Mouse (Mus musculus) regulatory T cell (primary cell): ENCODE results near the gene Slc2a13.

Experiments used
- in situ Hi-C: fragments of 300-600 bp; cut with MboI, MseI; formaldehyde crosslinking; loops from one replicate; pipeline ENCODE4 v1.15.1; 2025; ENCODE audit warnings: high pct_unique_total_duplicates

Gene Slc2a13

DNA sequence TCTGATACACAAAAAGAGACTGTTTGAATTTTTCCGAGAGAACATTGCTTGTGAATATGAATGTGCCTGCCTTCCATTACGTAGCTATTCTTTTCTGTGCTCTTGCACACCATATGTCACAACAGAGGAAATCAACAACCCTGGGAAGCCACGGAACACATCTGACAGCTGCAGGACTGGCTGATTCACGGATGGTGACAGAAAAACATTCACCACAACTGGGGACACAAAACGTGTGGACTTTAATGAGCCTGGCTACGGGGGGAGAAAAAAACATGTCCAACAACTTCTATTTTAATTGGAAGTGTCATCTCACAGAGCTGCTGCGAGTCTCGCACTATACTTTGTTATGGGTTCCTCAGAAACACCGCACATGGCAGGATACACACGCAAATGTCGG, 196.0 kb downstream of the Slc2a13 start:
- in situ Hi-C loops, result no loop called here

DNA sequence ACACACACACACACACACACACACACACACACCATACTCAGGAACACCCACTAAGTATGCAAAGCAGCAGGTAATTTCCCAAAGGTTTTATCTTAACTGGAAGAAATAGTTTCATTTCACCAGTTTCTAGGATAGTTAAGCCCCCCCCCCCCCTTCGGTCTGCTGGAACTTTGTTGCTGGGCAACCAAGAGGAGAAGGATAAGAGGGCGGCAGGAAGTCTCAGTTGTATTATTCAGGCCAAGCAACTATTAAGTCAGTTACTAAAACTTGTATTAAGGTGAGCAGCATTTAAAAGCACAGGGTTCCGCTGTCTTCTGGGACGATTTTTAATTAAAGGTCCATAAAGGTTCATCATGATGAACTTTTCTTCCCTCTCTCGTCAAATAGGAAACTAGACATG, 198.6 kb downstream of the Slc2a13 start:
- in situ Hi-C loops, result no loop called here

DNA sequence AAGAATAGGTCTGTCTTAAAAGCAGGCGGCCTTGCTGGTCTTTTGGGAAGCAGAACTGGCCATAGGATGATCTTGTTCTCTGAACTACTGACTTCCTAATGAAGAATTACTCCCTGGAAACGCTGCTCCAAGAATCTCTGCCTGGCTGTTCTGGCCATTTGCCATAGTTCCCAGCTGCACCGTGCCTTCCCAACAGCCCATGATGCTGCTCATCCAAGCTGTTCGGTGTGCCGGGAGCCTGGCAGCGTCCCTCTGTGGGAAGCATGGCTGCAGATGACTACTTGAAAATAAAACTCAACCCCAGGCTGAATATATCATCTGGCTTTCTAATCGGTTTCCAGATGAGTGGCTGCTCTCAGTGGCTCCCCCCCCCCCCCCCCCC, 199.9 kb downstream of the Slc2a13 start:
- in situ Hi-C loops, result no loop called here

GRCm38 (mm10) chr15:91372464-91373202, 200.4 kb downstream of the Slc2a13 start:
- in situ Hi-C loops, result no loop called here

DNA sequence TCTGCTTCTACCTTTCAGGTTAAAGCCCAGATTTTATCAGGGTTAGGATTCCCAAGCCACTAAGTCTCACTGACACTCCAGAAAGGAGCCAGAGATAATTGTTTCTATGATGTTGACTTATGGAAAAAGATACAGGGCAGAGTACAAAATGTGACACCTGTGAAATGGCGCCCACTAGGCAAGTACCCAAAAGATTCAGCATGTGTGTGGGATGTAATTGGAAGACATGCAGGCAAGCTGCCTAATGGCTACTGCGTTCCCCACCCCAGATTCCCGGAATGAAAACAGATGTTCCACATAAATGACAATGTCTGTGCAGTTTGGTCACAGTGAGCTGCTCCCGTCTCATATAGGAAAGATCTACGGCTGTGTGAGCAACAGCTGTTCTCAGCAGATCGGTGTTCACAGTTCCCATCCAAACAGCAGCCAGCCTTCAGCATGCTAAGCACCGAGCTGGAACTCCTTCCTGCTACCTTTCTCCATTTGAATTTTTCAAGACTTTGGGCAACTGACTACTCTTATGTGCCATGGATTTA, 201.1 kb downstream of the Slc2a13 start:
- in situ Hi-C loops, result no loop called here

- in situ Hi-C loops, result no loop called here
Measured at GRCm38 (mm10) chr15:91369736-91370449, 203.2 kb downstream of the Slc2a13 start.

- in situ Hi-C loops, result no loop called here
Measured at GRCm38 (mm10) chr15:91360495-91360894, 212.6 kb downstream of the Slc2a13 start.

DNA sequence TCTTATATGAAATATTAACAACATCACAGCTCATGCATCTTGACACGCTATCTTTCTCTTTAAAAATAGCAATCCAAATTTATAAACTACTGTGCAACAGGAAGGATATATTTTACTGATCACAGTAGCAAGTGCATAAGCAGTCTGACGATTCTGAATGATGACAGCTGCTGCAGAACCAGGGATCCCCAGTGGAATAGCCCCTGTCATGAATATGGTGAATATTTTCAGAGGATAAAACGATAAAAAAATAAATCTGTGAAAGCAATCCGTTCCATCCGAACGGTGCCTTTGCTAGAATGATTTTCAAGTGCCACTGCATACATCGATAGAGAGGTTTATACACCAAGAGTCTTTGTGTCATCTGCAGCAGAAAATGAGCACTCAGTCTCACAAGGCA, 222.1 kb downstream of the Slc2a13 start:
- in situ Hi-C loops, result no loop called here

DNA sequence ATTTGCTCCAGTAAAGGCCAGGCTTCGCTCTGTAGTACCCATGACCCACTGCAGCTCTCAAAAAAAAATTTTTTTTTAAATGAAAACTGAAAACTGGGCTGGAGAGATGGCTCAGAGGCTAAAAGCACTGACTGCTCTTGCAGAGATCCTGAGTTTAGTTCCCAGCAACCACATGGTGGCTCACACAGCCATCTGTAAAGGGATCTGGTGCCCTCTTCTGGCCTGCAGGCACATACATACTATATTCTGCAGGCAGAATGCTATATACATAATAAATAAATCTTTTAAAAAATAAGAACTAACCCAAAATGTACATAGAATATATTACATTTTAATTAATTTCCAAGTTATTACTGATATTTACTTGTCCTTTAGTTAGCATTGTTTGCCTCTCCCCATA, 234.7 kb downstream of the Slc2a13 start:
- in situ Hi-C loops, result no loop called here

- in situ Hi-C loops, result no loop called here
Measured at GRCm38 (mm10) chr15:91334416-91334900, 238.6 kb downstream of the Slc2a13 start.

GRCm38 (mm10) chr15:91327748-91328147, 245.3 kb downstream of the Slc2a13 start:
- in situ Hi-C loops, result no loop called here

DNA sequence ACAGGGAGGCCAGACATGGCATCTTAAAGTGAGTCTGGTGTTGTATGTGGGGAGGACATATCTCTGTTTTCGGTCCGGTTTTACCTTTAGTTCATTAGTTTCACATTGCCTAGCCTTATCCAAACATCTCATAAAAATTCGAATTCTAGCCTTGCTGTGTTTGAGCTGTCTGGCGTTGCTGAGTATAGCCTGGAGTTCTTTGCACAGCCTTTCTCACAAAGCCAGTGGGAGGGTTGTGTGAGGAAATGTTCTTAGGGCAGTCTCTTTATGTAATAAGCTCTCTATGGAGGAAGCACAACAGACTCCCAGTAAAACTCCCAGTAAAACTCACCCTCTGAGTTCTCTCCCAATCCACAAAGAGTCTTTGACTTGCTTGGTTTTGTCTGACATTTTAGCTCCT, 246.0 kb downstream of the Slc2a13 start:
- in situ Hi-C loops, result no loop called here

DNA sequence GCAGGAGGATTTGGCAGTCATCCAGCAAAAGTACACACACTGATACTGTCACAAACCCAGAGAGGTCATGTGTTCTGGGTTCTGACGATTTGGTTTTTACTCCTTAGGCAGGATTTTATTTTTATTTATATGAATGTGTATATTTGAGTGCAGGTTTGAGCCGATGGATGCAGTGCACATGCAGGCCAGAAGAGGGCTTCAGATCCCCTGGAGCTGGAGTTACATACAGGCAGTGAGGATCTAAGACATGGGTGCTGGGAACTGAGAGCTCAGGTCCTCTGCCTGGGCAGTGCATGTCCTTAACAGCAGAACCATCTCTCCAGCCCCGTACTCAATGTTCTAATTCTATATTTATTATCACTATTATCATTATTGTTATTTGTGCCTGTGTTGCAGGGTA, 253.7 kb downstream of the Slc2a13 start:
- in situ Hi-C loops, result no loop called here

DNA sequence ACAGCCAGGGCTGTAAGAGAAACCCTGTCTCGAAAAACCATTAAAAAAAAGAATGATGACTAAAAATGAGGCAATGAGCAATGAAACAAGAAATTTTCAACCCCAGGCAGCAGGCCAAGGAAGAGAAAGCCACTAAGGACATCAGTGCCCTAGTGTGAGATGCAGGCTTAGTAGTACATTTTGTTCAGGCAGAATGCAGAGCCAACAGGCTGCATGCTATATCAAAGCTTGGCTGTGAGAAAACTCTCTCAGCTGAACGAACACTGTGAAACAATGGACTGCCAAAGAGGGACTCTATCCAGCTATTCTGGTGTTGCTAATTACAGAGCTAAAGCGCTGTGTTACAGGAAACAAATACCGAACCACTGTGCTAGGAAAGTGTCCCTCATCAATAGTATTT, 256.1 kb downstream of the Slc2a13 start:
- in situ Hi-C loops, result no loop called here

- in situ Hi-C loops, result no loop called here
Measured at GRCm38 (mm10) chr15:91314402-91315318, 258.4 kb downstream of the Slc2a13 start.

DNA sequence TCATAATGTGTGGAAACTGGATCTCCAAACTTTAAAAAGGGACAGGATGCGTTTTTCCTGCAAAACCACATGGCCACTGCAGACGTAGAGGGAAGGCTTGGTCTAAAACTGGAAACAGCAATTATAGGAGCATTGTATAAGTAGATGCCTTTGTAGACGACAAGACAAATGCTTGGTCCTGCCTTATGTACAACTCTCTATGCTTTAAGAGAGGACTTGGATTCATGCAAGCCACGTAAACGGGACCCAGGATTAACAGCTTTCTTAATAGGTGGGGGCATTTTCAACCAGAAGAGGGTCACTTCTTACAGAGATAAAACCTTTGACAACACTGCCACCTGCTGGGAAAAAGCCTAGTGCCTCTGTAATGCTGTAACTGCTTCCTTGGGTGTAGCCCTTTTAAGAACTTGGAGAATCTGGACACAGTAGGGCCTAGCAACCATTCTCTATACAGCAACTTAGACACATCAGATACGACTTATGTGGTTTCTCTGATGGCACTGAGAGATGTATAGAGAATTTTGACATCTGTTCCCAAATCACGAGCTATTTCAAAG, 268.7 kb downstream of the Slc2a13 start:
- in situ Hi-C loops, result loop anchor here (10.0 kb wide), 1 partner anchor 270 kb away; the partner anchor contains the start of gene Slc2a13

DNA sequence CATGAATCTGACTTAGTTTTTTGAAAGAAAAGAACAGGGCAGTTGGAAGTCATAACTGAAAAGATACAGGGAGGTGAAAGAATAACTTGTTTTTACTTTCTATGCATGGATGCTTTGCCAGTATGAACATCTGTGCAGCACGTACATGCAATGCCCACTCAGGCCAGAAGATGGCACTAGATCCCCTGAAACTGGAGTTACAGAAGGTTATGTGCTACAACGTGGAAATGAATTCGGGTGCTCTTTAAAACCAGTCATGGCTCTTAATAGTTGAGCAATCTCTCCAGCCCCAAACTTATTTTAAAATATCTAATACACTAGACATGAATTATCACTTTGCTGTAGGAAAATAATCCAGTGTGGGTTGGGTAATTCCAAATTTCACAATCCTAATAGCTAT, 271.7 kb downstream of the Slc2a13 start:
- in situ Hi-C loops, result loop anchor here (10.0 kb wide), 1 partner anchor 273 kb away; the partner anchor contains the start of gene Slc2a13

DNA sequence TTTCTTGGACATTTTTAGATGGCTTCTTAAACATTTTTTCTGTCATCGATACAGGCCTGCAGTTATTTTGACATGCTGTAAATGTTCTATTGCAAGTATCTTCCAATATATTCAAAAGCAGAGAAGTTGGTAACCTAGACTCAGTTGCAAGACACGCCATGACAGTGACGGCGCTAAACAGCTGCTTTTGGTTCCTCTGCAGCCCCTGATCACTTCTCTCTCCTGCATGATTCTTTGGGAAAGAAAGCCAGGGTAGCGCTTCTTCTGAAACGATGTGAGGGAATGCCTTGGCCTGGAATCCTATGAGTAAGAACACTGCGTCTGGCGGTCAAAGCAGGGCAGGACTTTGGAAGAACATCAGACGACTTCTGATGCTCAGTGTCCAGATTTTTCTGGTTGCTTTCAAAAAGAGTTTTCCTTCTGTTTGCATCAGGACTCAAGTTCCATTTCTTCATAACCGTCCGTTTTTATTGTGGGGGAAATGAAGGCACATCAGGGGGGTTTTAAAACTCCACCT, 273.7 kb downstream of the Slc2a13 start:
- in situ Hi-C loops, result loop anchor here (5.0 to 25.0 kb wide), 2 partner anchors 458 to 913 kb away; no protein-coding TSS in a partner anchor

DNA sequence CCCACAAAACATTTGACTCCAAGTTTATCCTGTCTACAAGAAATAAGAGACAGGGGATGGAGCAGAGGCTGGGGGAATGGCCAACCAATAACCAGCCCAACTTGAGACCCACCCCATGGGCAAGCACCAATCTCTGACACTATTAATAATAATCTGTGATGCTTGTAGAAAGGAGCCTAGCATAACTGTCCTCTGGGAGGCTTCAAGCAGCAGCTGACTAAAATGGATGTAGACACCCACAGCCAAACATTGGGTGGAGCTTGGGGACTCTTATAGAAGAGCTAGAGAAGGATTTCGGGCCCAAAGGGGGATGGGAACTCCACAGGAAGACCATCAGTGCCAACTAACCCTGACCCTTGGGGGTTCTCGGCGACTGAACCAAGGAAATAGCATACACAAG, 289.6 kb downstream of the Slc2a13 start:
- in situ Hi-C loops, result loop anchor here (25.0 kb wide), 1 partner anchor 929 kb away; no protein-coding TSS in a partner anchor

GRCm38 (mm10) chr15:91282822-91283221, 290.2 kb downstream of the Slc2a13 start:
- in situ Hi-C loops, result loop anchor here (25.0 kb wide), 1 partner anchor 929 kb away; no protein-coding TSS in a partner anchor

DNA sequence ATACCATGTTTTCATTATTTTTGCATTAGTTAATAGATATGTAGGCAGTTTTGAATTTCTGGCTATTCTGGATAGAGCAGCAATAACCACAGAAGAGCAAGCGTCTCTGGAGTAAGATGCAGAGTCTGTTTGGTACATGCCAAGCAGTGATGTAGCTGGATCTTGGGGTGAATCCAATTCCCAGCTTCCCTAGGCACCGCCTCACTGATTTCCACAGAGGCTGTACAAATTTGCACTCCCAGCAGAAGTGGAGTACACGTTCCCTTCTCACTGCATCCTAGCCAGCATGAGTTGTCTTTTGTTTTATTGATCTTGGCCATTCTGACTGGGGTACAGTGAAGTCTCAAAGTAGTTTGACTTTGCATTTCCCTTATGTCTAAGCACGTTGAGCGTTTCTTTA, 291.5 kb downstream of the Slc2a13 start:
- in situ Hi-C loops, result loop anchor here (25.0 kb wide), 1 partner anchor 931 kb away; no protein-coding TSS in a partner anchor
